Mouse (Mus musculus): Measurements from ENCODE around the gene Itpripl1. TPM values are rescaled to one million over a fixed set of nuclear protein-coding genes. Genes with fewer than 3 reads are reported as not detected.
"Not testable (repeated sequence)": the region's sequence is repeated elsewhere in the genome, so short reads cannot be mapped to it uniquely, and the experiment has no call there.

Itpripl1 gene
- total RNA-seq, 2 experiments from 2014 or later = 11.5 to 13.1 TPM

DNA sequence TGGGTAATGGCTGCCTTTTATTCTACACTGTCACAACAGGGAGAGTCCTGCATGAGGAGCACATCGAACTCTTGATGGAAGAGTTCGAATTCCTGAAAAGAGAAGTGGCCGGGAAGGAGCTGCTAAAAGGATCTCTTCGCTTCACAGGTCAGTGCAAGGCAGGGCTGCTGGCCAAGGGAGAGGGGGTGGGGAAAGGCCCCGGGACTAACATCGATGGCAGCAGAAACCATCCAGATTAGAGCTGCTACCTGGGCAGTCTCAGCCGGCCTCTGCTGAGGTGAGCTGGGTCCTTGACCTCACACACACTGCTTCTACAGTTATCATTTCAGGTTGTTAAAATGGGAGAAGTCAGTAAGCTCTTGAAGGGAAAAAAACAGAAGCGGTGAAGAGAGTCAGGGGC lies 51.2 kb downstream of the Itpripl1 start:
- no peak for DNase-seq (ENCODE audit: low spot score in 2 of 2)

- DNase-seq (ENCODE audit: low spot score in 2 of 2) = not testable (repeated sequence)
Measured at GRCm38 (mm10) chr2:127090151-127090550, 53.1 kb downstream of the Itpripl1 start.

Other genes starting within 250 kb of the Itpripl1 start
- gene Sppl2a, start 210.2 kb downstream of the Itpripl1 start, total RNA-seq (2021) = 10 to 100 TPM; 58.6 to 62.7 TPM
- 10 to 100 TPM; 15.5 TPM for gene Ap4e1, start 134.7 kb downstream of the Itpripl1 start, total RNA-seq (2021)
- gene Blvra, start 72.8 kb downstream of the Itpripl1 start, total RNA-seq (2021) = 10 to 100 TPM; 41.1 to 44.2 TPM
- 10 to 100 TPM; 28.0 to 35.4 TPM for gene Ncaph, start 9.5 kb downstream of the Itpripl1 start, total RNA-seq (2021)
- 1 to 10 TPM; 1.9 to 3.2 TPM for gene 1810024B03Rik, start 64.8 kb upstream of the Itpripl1 start, total RNA-seq (2021)
- gene Snrnp200, start 64.9 kb upstream of the Itpripl1 start, total RNA-seq (2021) = 10 to 100 TPM; 86.1 to 96.0 TPM
- 10 to 100 TPM; 96.7 to 98.6 TPM for gene Ciao1, start 104.4 kb upstream of the Itpripl1 start, total RNA-seq (2021)
- 10 to 100 TPM; 69.4 to 70.0 TPM for gene Tmem127, start 104.5 kb upstream of the Itpripl1 start, total RNA-seq (2021)
- 100 to 1,000 TPM; 145 to 149 TPM for gene Stard7, start 126.8 kb upstream of the Itpripl1 start, total RNA-seq (2021)
- 1 to 10 TPM; 2.5 to 2.7 TPM for gene Dusp2, start 192.7 kb upstream of the Itpripl1 start, total RNA-seq (2021)
- not detected for gene Astl, start 195.2 kb upstream of the Itpripl1 start, total RNA-seq (2021)
- 1 to 10 TPM; 2.3 to 5.0 TPM for gene Adra2b, start 219.8 kb upstream of the Itpripl1 start, total RNA-seq (2021)